Mouse (Mus musculus) forebrain, embryonic 11.5 days (tissue): ENCODE data around the gene Capzb. TPM values are rescaled to one million over a fixed set of nuclear protein-coding genes. Genes with fewer than 3 reads are reported as not detected.

Experiments used
- ATAC-seq: fragments of 200-750 bp; cut with Nextera tagmentation; replicated peaks from 2 replicates; pipeline ENCODE4 v1.8.0; 2017; ENCODE audit warnings: moderate TSS enrichment; ENCODE audit not compliant: low FRiP score
- DNase-seq: peaks from one replicate; pipeline ENCODE4 v3.0.0-alpha.2; 2017; ENCODE audit warnings: low spot score
- H3K27ac ChIP-seq: fragments of 300-500 bp; sonication (generic); 2 replicates; pipeline ENCODE4 v1.5.1; 2014; ENCODE audit warnings: low read depth, low read length
- H3K27me3 ChIP-seq: fragments of 300-500 bp; sonication (generic); 2 replicates; pipeline ENCODE4 v1.6.1; 2014; ENCODE audit warnings: mild to moderate bottlenecking, low read length, mixed read lengths; ENCODE audit not compliant: control insufficient read depth, insufficient read depth
- H3K36me3 ChIP-seq: fragments of 300-500 bp; sonication (generic); 2 replicates; pipeline ENCODE4 v1.6.1; 2014; ENCODE audit warnings: mild to moderate bottlenecking, low read length, moderate library complexity, mixed read lengths; ENCODE audit not compliant: control insufficient read depth, insufficient read depth
- H3K4me1 ChIP-seq: fragments of 300-500 bp; sonication (generic); replicated peaks from 2 replicates; pipeline ENCODE4 v1.6.1; 2014; ENCODE audit warnings: low read length, mixed read lengths; ENCODE audit not compliant: control insufficient read depth, insufficient read depth
- H3K4me2 ChIP-seq: fragments of 300-500 bp; sonication (generic); 2 replicates; pipeline ENCODE4 v1.6.1; 2014; ENCODE audit warnings: low read depth, mild to moderate bottlenecking, low read length, moderate library complexity, mixed read lengths; ENCODE audit not compliant: severe bottlenecking
- H3K4me3 ChIP-seq: fragments of 300-500 bp; sonication (generic); 2 replicates; pipeline ENCODE4 v1.5.1; 2014; ENCODE audit warnings: low read depth, low read length
- H3K9ac ChIP-seq: fragments of 300-500 bp; sonication (generic); 2 replicates; pipeline ENCODE4 v1.6.1; 2014; ENCODE audit warnings: low read length
- H3K9me3 ChIP-seq: fragments of 300-500 bp; sonication (generic); 2 replicates; pipeline ENCODE4 v1.6.1; 2016; ENCODE audit warnings: low read length, mixed read lengths; ENCODE audit not compliant: control insufficient read depth
- WGBS: fragments of 180-500 bp; shearing (Covaris S2); extraction: QIAGEN DNeasy Blood & Tissue Kit; methylation state at CpG from one replicate; pipeline ENCODE4 v1.1.7; 2014; 5-methylcytosine and 5-hydroxymethylcytosine counted together
- polyA plus RNA-seq: library from polyadenylated mRNA; unstranded; fragments of >200 nt; fragmentation: Nextera tagmentation; extraction: Ambion mirVana; gene quantifications from 2 replicates; pipeline ENCODE4 v1.2.1, GENCODE M21; 2014

Gene Capzb
- polyA plus RNA-seq, 1 experiment from 2014 or later: 238 TPM

DNA sequence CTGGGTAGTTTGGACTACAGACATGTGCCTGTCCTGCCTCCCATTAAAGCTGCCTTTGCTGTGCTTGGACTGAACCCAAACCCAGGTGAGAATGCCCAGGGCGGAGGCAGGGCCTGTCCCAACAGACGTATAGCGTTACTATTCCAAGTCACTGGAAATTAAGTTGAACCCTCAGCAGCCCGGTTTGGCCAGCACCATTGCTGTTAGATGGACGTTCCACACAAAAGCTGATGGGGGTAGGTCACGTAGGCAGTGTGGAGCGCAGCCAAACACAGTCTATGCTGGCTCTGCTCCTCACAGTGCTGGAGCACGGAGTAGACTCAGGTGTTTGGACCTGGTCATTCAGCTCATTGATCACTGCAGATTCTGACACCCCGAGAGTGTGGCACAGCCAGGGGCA, 60.5 kb downstream of the Capzb start:
- peaks cover 4% of the 10 kb centered on the region; the same call in 1 of the 2 replicates for H3K4me1 ChIP-seq
- 88% methylated on average over 9 of the region's 9 CpGs for WGBS
- H3K9me3 ChIP-seq: no peaks in the 10 kb centered on the region
- ATAC-seq (no peak), DNase-seq (no peak)
- H3K27me3 ChIP-seq: no peaks in the 10 kb centered on the region
- H3K4me2 ChIP-seq: no peak overlapping the region
- no peak overlapping the region for H3K27ac ChIP-seq
- H3K4me3 ChIP-seq: no peak overlapping the region
- H3K9ac ChIP-seq: no peak overlapping the region
- H3K36me3 ChIP-seq: no peaks in the 10 kb centered on the region

DNA sequence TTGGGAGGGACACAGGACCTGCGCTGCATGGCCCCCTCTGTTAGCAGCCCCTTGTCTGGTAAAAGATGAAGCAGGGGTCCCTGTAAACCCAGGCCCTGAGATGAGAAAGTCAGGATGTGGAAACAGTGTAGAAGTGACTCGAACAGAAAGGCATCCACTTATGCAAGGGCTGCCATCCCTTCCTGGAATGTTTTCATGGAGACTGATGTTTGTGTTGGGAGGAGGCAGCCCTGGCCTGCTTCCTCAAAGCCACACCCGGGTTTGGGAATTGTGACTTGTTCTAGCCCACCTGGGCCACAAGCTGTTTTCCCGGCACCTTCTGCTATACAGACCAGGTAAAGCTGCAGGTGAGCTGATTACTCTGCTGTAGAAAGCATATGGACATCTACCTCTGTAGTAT, 63.4 kb downstream of the Capzb start:
- Histone ChIP-seq H3K4me3 (no peak overlapping the region), H3K9ac (no peak overlapping the region), H3K9me3 (no peaks in the 10 kb centered on the region), H3K36me3 (no peaks in the 10 kb centered on the region), H3K27ac (no peak overlapping the region), H3K4me1 (peaks cover 2% of the 10 kb centered on the region; the same call in 1 of the 2 replicates), H3K4me2 (no peak overlapping the region), H3K27me3 (no peaks in the 10 kb centered on the region)
- ATAC-seq (no peak), DNase-seq (no peak)
- 92% methylated on average over 4 of the region's 4 CpGs for WGBS

DNA sequence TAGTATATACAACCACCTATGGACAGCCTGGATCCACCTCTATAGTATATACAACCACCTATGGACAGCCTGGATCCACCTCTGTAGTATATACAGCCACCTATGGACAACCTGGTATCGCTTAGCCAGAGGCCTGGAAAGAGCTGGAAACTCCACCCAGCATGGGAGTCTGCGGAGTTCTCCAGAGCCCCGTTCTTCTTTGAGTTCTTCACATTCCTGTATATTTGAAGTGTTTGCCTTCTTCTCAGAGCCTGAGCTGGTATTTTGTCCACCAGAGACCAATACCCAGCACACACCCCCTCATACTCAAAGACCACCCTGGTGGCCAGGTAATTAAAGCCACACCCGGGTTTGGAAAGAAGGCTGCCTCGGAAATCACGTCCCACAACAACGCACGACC, 64.0 kb downstream of the Capzb start:
- no peaks in the 10 kb centered on the region for H3K27me3 ChIP-seq
- DNase-seq (no peak), ATAC-seq (no peak)
- no peaks in the 10 kb centered on the region; the same call in 1 of the 2 replicates for H3K4me1 ChIP-seq
- 87% methylated on average over 8 of the region's 8 CpGs for WGBS
- no peaks in the 10 kb centered on the region for H3K9me3 ChIP-seq
- no peak overlapping the region for H3K27ac ChIP-seq
- no peak overlapping the region for H3K4me3 ChIP-seq
- H3K4me2 ChIP-seq: no peak overlapping the region
- no peaks in the 10 kb centered on the region for H3K36me3 ChIP-seq
- no peak overlapping the region for H3K9ac ChIP-seq

DNA sequence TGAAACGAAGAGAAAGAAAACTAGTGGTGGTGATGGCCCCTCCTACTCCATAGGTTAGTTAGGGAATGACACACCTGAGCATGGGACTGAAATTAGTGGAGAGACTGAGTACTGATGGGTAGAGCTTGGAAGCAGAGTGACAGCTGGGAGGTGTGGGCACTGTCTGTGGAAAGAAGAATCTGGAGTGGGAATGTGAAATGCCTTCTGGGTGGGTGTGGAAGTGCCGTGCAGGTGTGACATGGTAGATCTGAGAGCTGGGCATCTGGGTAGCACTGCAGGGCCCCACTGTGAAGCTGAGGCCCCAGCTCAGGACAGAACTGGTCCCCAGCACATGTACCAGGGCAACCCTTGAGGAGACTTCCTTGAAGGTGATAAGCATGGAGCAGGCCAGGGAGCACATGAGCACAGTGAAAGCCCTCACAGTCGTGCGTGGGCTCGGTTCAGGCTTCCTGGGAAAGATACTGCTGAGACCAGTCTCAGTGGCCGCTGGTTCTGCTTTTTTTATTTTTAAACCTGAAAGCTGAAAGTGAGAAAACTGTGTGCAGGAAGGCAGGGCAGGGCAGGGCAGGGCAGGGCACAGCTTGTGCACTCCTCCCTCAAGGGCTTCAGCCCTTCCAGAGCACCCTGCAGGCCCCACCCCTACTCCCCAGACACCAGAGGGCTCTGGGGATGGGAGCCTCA, 66.1 kb downstream of the Capzb start:
- Histone ChIP-seq H3K27me3 (no peaks in the 10 kb centered on the region), H3K9me3 (no peaks in the 10 kb centered on the region), H3K27ac (no peak overlapping the region), H3K4me2 (no peak overlapping the region), H3K9ac (no peak overlapping the region), H3K4me3 (no peak overlapping the region), H3K4me1 (no peaks in the 10 kb centered on the region), H3K36me3 (no peaks in the 10 kb centered on the region; the same call in 1 of the 2 replicates)
- ATAC-seq: no peak
- DNase-seq: no peak
- 89% methylated on average over 6 of the region's 6 CpGs for WGBS

DNA sequence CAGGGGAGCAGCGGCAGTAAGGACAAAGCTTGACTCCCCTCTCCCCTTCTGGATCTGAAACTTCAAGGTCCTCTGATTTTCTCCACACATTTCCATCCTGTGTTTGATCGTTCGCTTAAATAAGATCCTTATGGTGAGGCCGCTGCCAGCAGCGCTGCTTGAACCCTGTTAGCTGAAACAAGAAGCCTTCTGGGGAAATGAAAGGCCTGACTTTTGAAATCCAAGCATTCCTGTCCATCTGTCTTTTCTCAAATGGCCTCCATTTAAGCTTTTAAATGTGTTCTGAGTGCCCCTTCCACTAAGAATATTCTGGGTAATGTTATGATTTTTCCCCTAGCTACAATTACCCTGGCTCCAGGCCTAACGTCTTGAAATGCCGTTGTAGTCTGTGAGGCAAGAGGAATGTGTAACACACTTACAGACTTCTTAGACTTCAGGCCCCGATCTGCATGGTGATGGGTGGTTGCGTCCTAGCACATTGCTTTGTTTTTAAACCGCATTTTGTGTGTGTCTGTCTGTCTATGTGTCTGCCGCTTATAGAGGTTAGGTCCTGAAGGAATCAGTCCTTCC, 66.7 kb downstream of the Capzb start:
- DNase-seq: no peak
- Histone ChIP-seq H3K36me3 (no peaks in the 10 kb centered on the region; the same call in 1 of the 2 replicates), H3K9ac (no peak overlapping the region), H3K9me3 (no peaks in the 10 kb centered on the region), H3K27ac (0 out of 2 replicates have a peak overlapping the region, but pooled peaks have one; percentile 2), H3K4me2 (no peak overlapping the region), H3K4me1 (no peaks in the 10 kb centered on the region), H3K4me3 (no peak overlapping the region), H3K27me3 (no peaks in the 10 kb centered on the region)
- WGBS: 77% methylated on average over 11 of the region's 11 CpGs
- ATAC-seq: no peak

DNA sequence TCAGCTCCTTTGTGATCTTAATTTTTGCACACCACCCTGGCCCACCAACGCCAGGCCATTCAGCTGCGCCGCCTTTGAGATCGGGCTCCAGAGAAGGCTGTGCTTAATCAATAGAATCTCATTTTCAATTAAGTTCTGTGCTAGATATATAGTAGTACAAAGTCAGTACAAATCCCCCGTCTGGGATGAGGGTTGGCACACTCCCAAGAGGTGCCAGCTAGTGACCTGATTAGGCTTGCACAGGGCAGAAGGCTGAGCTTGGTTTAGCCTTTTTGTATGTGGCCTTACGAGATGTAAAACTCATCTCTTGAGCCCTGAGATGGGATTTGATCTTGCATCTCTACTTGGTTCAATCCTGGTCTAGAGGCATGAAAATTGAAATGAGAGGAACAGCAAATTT, 70.3 kb downstream of the Capzb start:
- Histone ChIP-seq H3K36me3 (no peaks in the 10 kb centered on the region; the same call in 1 of the 2 replicates), H3K4me2 (no peak overlapping the region)

DNA sequence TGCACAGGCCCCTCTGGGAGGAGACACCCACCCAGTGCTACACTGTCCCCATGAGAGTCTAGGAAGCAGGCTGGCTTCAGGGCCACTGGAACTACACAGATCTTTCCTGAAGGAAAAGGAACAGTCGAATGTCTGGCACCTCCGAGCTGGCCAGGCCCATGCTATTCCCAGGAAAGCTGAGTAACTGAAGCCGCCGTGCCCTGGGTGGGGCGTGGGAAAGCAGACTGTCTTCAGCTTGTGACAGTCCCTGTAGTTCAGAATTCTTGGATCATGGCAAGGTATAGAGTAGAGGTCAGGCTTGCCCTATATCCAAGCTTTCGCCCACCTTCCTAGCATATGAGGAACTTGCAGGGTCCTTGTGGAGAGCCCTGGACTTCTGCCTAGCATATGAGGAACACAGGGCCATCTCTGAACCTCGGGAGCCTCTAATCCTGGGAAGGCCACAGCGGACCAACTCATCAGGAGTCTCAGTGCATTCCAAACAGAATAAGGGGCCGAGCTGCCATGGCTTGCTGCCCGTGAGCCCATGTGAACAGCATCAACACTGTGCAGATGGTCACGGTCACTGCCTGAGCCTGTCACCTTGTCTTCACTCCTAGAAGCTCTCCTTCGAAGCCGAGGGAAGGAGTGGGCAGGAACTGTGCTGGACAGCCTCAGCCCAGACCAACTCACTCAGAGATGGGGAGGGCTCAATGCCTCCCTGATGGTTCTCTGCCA, 73.2 kb downstream of the Capzb start:
- Histone ChIP-seq H3K36me3 (no peaks in the 10 kb centered on the region; the same call in 1 of the 2 replicates), H3K9me3 (no peaks in the 10 kb centered on the region), H3K27me3 (no peaks in the 10 kb centered on the region), H3K4me3 (no peak overlapping the region), H3K9ac (no peak overlapping the region), H3K4me2 (no peak overlapping the region), H3K27ac (no peak overlapping the region), H3K4me1 (no peaks in the 10 kb centered on the region)
- 86% methylated on average over 13 of the region's 13 CpGs for WGBS
- DNase-seq (no peak), ATAC-seq (no peak)

More for the DNA sequence above, 70.3 kb downstream of the Capzb start:
- no peaks in the 10 kb centered on the region for H3K9me3 ChIP-seq
- no peak overlapping the region for H3K4me3 ChIP-seq
- H3K4me1 ChIP-seq: no peaks in the 10 kb centered on the region
- no peaks in the 10 kb centered on the region for H3K27me3 ChIP-seq
- no peak for DNase-seq
- H3K9ac ChIP-seq: no peak overlapping the region
- ATAC-seq: no peak
- H3K27ac ChIP-seq: no peak overlapping the region
- 92% methylated on average over 6 of the region's 6 CpGs for WGBS

DNA sequence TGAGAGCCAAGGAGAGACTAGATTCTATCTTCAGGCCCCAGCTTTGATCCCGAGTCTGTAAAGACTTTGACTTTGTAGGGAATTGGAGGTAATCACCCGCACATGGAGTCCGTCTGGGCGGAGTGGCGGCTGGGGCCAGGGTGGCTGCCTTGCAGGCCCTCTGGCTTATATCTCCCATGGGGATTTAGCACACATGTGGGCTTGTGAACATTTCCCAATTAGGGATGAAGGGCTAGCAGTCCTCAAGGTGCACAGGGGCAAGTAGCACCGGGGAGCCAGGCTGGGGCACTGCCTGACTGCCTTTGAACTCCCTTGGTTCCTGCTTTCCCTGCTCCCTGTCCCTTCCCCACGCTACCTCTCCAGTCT, 73.8 kb downstream of the Capzb start:
- Histone ChIP-seq H3K27ac (no peak overlapping the region), H3K4me2 (no peak overlapping the region), H3K4me3 (no peak overlapping the region), H3K36me3 (no peaks in the 10 kb centered on the region; the same call in 1 of the 2 replicates), H3K4me1 (no peaks in the 10 kb centered on the region), H3K9ac (no peak overlapping the region), H3K27me3 (no peaks in the 10 kb centered on the region), H3K9me3 (no peaks in the 10 kb centered on the region)
- ATAC-seq (no peak), DNase-seq (no peak)
- 81% methylated on average over 7 of the region's 7 CpGs for WGBS
